Mouse (Mus musculus) layer of hippocampus, adult 9-10 months (tissue): Measurements from ENCODE around the gene Rab3a.

Experiments
- DNase-seq: peaks from one replicate; pipeline ENCODE4 v3.0.0; 2022; ENCODE audit warnings: low spot score

The Rab3a gene

DNA sequence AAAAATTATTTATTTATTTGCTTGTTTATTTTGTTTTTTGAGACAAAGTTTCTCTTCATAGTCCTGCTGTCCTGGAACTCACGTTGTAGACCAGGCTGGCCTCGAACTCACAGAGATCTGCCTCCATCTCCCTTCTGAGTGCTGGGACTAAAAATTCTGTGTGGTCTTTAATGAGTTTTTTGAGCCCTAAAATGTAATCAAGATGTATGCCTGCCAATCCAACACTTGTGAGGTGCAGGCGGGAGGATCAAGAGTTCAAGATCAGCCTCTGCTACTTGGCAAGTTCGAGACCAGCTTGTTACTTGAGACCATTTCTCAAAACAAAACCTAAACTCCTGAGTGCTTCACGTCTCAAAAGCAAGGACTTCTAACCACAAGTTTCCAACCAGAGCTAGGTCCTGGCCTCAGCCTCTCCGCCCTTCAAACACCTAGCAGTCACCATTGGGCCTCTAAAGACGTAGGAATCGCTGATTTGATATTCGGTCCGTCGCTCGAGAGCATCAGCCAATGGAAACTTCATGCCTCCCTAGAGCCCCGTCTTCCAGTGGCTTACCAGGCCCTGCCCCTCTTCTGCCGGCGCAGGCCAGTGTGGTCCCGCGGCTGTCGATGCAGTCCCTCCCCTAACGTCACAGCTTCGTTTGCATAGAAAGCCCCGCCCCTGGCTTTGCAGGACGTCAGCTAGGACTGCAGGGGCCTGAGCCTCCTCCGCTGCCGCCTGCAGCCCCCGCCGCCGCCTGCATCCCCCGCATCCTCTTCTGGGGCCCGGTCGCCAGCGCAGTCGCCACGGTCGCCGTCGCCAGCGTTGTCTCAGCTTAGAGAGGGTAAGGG, at the start of gene Rab3a:
TSS of gene Rab3a (plus strand) at position 637 of the 828 bp plus-strand sequence.
- peak; percentile 97 for DNase-seq

DNA sequence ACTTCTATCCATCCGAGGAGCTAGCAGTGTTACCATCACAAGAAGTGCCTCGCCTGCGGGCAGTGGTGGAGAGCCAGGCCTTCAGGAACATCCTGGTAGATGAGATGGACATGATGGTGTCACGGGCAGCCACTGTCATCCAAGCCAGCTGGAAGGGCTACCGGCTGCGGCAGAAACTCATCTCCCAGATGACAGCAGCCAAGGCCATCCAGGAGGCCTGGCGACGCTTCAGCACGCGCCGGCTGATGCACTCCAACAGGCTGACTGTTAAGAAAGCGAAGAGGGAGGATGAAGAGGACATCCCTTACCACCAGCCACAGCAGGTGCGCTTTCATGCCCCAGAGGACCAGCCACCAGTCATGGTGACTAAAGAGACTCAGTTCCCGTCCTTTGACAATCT, 46.2 kb upstream of the Rab3a start:
- DNase-seq: no peak

DNA sequence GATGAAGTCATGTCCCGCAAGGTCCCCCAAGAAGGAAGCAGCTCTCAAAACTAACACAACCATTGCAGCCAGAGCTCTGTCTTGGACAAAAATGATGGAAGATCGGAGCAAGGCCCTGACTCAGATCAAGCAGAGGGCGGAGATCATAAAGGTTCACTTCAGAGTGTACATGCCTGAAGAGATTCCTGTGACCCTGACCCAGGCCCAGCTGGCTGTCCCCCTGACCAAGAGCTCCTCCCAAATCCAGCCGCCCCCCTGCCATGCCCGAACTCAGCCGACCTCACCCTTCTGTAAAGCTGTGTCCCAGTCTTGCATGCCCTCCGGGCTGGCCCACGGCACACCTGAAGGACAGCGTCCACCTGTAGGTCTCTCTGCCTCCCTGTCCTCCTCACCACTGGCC, 44.7 kb upstream of the Rab3a start:
- DNase-seq: no peak

DNA sequence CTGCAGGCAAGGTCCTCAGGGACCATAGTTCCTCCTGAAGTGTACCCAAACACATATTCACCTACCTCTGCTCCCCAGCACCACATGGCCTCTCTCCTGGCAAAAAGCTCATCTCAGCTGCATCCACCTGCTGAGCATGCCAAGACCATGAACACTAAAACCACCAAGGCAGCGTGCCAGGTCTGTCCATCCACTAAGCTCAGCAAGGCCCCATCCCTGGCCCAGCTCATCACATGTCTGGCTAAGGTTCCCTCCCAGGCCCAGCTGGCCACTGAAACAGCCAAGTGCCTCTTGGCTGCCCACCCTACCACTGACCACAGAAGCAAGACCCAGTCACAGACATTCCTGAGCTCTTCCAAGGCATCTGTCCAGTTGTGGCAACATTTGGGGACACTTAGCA, 44.2 kb upstream of the Rab3a start:
- DNase-seq: no peak

DNA sequence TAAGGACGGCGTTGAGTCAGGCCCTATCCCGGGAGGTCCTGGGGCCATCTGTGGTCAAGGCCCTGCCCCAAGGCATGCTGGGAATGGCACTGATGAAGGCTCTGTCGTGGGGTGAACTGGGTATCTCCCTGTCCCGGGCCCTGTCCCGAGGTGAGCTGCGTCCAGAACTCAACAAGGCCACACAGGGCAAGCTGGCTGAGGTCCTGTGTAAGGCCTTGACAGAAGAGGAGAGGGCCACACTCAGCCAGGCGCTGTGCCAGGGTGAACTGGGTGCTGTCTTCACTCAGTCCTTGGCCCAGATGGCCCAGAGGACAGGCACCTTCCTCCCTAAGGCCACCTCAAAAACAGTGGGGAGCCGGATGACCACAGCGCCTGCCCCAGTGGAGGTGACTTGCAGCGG, 43.4 kb upstream of the Rab3a start:
- no peak for DNase-seq

DNA sequence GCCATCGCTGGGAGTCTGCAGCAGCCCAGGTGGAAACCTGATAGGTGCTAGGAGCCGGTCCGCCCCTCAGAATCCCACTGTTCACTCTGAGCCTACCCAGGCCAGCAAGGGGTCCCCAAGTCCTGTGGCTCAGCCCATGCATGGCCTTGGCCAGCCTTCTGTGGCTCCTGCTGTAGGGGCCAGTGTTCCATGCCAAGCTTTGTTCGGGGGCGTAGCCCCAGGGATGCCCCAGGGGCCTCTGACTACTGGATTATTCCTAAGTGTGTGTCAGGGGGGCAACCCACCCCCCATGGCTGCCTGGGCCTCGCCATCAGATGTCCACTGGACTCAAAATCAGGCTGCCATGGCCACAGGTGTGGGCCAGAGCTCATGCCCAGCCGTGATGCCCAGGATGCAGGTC, 40.5 kb upstream of the Rab3a start:
- no peak for DNase-seq

DNA sequence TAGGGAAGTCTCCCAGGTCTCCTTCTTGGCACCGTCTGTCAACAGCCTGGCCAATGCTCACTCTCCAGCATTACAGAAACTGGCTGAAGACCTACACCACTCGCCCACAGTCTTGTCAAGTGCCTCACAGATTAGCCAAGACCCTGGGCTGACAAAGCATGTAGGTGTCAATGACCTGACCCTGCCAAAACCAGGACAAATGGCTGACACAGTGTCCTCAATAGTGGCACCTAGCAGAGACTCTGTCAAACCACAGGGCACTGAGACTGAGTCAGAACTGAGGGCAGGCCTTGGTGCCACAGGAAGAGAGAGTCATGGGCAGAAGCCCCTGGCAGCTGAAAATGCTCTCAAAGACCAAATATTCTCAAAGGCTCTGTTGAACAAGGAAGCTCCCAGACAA, 39.4 kb upstream of the Rab3a start:
- no peak for DNase-seq

DNA sequence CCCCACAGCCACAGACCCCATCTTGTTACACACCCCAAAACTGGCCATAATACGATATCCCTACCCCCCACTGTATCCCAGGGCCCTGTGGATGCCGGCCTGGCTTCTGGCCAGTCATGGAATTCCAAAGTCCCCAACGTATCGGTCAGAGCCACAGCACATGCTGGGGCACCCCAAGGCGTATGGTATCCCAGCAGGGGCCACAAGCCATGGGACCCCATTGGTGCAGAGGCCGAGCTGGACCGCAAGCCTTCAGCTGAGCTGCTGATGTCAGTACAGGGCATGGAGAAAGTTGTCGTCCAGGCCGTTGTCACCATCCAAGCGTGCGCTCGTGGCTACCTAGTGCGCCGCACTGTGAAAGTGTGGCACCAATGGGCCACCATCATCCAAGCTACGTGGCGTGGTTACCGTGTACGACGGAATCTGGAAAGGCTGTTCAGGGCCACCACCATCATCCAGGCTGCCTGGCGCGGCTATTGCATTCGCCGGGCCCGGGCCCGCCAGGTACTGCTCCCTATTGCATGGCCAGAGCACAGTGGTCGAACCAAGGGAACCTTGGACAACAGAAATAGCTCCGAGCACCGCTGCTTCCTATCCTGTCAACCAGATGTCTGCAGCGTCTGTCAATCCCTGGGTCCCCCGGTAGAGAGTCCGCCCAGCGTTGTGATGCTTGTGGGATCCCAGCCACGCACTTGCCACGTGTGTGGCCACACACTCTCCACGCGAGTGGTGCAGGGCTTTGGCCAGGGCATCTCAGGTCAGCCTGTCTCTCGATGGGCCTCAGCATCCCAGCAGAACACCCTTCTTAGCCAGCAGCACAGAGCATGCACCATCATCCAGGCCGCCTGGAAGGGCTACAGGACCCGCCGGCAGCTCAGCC, 37.7 kb upstream of the Rab3a start:
- no peak for DNase-seq

DNA sequence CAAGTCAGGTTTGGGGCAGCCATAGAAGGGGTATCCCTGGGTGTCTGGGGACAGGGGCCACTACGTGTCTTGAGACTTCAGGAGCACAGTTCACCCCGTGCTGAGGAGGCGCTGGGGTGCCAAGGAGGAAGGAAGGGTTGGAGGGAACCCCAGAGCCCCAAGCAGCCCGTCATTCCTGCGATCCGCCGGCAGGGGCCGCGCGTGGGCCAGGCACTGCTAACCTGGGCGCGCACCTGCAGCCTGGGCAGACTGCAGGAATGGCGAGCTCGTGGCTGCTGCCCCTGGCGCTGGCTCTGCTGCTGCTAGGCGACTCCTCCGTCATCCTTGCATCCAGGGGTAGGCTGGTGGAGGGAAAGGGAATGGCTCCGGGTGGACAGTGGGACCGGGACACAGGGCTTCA, 36.2 kb upstream of the Rab3a start, which contains the start of gene Gm3336:
TSS of gene Gm3336 (plus strand) at position 247 of the 400 bp plus-strand sequence.
- DNase-seq: no peak

DNA sequence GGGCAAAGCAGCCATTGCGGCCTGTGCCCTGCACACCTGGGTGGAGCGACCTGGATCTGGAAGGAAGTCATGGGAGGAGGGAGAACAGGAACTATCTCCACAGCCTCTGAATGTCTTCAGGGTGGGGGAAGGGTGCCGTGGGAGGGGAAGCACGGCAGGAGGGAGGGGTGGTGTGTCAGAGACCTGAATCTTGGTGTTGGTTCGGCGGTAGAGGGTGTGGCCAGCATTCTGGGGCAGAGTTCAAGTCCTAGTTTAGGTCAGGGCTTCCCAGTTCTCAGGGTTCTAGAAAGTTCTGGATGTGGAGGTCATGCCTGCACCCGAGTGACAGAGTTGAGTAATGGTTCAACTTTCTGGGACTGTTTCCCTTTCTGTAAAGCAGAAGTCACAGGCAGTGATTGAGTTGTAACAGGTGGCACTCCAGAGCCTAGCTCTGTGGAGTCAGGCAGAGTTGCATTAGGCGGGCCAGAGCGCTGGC, 34.6 kb upstream of the Rab3a start:
- no peak for DNase-seq

DNA sequence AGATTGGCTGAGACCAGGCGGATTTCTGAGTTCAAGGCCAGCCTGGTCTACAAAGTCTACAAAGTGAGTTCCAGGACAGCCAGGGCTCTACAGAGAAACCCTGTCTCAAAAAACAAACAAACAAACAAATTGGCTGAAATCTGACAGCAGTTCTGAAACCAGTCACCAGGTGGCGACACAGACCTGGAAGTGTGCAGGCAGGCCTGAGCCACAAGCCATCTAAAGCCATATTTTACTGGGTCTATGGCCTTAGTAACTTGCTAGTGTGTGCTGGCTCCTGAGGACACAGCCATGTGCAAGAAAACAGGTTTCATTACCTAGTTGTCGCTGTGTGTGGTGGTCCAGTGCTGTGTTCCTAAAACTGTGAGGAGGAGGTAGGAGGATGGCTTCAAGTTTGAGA, 33.7 kb upstream of the Rab3a start:
- DNase-seq: peak; percentile 86

DNA sequence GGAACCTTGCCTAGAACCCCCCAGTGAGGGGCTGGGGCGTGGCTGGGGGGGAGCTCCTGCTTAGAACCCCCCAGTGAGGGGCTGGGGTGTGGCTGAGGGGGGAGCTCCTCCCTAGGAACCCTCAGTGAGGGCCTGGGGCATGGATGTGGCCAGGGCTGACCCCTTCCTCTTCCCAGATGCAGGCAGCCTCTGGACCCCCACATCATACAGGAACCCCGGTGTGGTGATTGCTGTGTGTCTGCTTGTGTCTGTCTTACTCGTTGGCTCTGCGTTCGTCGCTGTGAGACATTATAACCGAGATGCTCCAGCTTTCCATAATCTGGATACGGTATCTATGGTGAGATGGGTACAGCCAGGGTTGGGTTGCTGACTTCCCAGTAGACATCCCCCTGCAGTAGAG, 32.9 kb upstream of the Rab3a start:
- no peak for DNase-seq

DNA sequence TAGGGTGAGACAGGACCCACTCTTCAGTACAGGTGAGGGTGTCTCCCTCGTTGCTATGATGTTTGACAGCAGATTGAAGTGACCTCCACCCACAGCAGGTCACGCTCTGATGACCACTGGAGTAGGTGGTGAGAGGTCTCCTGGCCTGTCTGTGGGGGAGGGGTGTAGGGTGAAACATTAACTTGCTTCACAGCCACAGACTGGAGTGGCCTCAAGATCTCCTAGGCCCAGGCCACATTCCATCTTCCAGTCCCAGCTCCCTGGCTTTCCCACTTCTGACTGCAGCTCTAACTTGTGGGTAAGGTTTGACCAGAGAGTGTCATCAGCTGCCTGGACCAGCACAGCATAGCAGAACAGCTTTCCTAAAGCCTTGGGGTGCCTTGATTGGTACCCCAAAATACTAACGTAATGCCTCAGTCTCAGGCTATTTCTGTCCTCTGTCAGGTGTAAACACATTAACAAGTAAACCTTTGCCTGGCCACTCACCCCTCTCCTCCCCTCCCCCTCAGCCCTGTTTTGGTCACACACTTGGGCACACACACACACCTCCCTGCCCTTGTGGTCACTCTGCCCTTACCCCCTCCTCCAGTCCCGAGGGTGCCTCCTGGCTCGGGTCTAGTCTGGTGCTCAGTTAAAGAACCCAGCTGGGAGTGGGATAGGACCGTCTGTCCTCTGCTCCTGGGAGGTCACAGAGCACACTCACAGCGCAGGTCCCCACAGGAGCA, 30.8 kb upstream of the Rab3a start, which contains the start of gene Pde4c:
TSS of gene Pde4c (plus strand) at position 235 of the 725 bp plus-strand sequence.
- DNase-seq: no peak

DNA sequence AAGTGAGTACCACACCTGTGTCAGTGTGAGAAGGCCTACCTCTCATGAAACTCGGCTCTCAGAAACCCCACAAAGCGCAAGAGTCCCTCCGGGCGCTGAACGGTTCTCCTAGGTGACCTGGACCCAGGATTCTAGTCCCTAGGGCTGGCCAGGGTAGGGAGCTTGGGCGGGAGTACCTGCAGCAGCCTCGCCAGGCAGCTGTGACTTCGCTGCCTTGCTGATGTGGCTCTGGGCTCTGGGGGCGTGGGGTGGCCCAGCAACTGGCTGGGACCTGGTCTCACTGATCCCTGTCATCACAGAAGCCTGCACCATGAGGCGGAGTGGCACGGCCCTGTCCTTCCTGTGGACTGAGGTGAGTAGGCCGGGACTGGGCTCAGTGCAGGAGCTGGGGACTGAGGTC, 30.3 kb upstream of the Rab3a start:
- DNase-seq: no peak

DNA sequence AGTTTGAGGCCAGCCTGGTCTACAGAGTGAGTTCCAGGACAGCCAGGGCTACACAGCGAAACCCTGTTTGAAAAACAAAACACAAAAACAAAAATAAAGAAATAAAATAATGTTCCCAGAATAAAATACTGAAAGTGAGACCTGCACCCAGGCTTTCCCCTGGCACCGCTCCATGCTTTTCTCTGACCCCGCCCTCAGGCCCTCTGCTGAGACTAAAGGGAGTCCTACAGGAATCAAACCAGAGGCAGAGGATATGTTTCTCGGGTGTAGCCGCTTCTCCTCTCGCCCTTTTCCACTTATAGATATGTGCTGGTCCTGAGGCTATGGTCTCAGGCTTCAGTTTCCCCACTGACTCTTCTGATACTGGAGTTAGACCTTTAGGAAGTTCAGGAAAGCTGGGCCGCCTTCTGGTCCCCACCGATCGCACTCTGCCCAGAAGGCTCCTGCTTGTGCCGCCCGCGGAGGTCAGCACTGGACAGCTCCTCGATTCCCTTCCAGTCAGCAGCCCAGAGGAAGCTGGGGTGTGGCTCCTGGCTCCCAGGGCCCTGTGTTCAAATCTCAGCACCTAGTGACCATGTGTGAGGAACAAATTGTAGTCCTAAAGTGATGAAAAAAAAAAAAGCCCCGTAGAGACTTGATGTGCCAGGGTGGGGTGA, 28.6 kb upstream of the Rab3a start:
- DNase-seq: no peak

DNA sequence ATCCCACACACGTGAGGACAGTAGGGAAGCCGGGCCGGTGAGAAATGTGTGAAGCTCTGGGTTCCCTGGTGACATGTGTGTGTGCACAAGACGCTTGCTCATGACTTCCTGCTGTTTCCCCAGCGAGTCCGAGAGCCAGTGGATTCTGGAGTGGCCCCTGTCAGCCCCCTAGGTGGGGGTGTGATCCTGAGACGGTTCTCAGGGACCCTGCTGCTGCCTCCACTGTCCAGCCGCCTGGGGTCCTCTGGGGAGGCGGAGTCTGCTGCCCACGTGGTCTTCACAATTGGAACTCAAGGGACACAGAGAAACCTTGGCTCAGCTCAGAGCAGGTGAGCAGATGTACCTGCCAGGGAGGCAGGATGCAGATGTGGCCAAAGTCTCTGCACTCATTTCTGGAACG, 27.8 kb upstream of the Rab3a start:
- DNase-seq: no peak

DNA sequence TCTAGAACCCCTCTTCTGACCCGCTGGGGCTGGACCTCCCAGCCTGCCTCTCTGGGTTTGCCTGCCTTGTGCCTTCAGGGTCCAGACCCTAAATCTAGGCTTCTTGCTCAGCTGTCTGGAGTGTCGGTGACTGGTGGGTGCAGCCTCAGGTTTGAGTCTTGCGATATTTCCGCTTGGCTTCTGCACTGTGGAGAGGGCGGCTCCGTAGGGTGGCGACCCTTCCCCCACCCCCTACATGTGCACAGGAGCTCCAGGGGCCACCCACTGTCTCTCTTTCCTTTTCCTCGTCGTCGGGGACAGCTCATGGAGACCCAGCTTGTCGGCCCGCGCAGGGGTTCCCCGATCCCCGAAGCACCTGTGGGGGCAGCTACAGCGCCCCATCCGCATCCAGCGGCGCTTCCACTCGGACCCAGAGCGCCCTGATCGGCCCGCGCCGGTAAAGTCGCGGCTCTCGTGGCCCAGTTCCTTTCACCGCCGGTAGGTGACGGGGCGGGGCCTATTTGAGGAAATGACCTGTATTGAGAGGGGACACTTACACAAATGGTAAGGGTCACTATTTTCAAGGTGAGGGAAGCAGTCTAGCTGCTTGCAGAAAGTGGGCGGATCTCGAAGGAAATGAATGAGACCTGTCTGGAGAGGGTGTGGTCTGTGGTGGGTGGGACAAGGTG, 24.5 kb upstream of the Rab3a start:
- DNase-seq: no peak

DNA sequence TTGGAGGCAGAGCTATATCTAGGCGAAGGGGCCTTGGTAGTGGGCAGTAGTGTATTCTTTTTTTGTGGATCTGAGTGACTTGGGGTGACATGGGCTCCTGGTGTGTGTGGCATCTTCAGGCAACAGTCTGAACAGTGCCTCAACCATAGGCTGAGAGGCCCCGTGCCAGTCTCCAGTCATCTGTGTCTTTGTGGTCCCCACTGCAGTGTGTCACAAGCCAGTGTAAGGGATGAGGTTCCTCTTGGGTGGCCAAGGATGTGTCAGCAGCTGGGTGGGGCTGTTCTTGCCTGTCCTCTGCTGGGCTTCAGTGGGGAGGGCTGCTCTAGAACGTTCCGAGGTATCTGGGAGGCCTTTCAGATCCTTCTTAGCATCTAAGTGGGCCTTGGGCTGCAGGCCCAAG, 23.5 kb upstream of the Rab3a start:
- no peak for DNase-seq

DNA sequence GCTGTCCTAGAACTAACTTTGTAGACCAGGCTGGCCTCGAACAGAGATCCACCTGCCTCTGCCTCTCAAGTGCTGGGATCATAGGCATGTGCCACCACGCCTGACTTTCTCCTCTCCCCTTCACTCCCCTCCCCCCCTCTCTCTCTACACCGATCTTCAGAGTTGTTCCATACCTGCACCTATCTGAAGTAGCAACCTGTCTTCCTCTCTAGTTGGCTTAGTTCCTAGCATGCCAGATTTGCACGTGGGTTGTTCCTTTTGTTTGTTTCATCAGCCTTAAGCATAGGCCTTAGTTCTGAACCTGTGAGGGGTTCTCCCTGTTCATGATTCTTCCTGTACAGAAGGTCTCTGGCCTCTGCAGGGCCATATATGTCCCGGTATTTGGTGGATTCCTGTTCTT, 16.8 kb upstream of the Rab3a start:
- no peak for DNase-seq

DNA sequence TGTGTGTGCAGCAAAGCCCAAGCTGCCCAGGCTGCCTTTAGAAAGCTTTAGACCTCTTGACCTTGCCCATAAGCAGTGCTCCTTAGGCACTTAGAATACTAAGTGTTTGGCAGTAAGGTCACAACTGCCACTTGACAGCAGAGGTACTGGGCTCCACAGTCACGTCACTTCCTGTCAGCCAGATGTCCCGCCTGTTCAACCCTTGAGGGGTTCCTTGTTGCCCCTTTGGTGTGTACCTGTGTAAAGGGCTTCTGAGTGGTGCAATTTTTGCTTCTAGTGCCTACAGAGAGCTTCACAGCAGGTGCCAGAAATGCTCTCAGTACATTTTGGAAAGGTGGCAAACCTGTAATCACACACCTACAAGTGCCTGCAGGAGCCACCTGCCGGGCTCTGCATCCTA, 16.3 kb upstream of the Rab3a start:
- no peak for DNase-seq

DNA sequence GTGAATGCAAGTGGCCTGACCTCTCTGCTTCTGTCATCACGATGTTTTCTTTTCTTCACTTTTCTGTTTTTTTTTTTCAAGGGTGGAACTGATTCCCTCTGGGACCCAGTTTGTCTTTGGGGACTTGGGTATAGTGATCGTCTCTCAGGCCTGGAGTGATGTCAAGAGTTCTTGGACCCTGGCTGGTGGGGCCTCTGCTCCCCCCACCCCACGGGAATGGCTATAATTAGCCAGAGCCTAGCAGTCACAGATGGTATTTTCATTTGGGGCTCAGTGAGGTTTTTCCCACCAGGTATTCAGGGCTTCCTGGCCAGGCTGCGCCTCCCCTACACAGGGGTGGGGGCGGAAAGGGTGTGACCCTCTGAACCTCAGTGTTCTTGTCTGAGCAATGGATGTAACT, 12.8 kb upstream of the Rab3a start:
- DNase-seq: no peak
